Mouse (Mus musculus) neural tube, embryonic 11.5 days (tissue): ENCODE measurements at regions not wholly inside any gene's neighbourhood (a gene's known extent, or its start where the extent isn't known, plus 50 kb on each side); places are given as distances from the start of the nearest gene placed in this dataset.

Experiments
- ATAC-seq: fragments of 200-750 bp; cut with Nextera tagmentation; 2 replicates; pipeline ENCODE4 v1.8.0; 2017; ENCODE audit warnings: moderate number of reproducible peaks, mild to moderate bottlenecking, moderate TSS enrichment, moderate library complexity; ENCODE audit not compliant: insufficient read depth, low FRiP score, low TSS enrichment
- DNase-seq: peaks from one replicate; pipeline ENCODE4 v3.0.0-alpha.2; 2015; ENCODE audit warnings: low spot score
- H3K27ac ChIP-seq: fragments of 300-500 bp; sonication (generic); 2 replicates; pipeline ENCODE4 v1.5.1; 2014; ENCODE audit warnings: low read depth, mild to moderate bottlenecking, low read length
- H3K27me3 ChIP-seq: fragments of 300-500 bp; sonication (generic); 2 replicates; pipeline ENCODE4 v1.6.1; 2014; ENCODE audit warnings: mild to moderate bottlenecking, low read length, mixed read lengths; ENCODE audit not compliant: control insufficient read depth, insufficient read depth
- H3K36me3 ChIP-seq: fragments of 300-500 bp; sonication (generic); 2 replicates; pipeline ENCODE4 v1.6.1; 2014; ENCODE audit warnings: mild to moderate bottlenecking, low read length, moderate library complexity, mixed read lengths; ENCODE audit not compliant: control insufficient read depth, insufficient read depth
- H3K4me1 ChIP-seq: fragments of 300-500 bp; sonication (generic); 2 replicates; pipeline ENCODE4 v1.6.1; 2014; ENCODE audit warnings: low read length, mixed read lengths; ENCODE audit not compliant: control insufficient read depth, insufficient read depth
- H3K4me2 ChIP-seq: fragments of 300-500 bp; sonication (generic); 2 replicates; pipeline ENCODE4 v1.6.1; 2014; ENCODE audit warnings: low read depth, mild to moderate bottlenecking, moderate library complexity
- H3K4me3 ChIP-seq: fragments of 300-500 bp; sonication (generic); 2 replicates; pipeline ENCODE4 v1.5.1; 2014; ENCODE audit warnings: low read depth, low read length
- H3K9ac ChIP-seq: fragments of 300-500 bp; sonication (generic); 2 replicates; pipeline ENCODE4 v1.6.1; 2014; ENCODE audit warnings: mild to moderate bottlenecking, low read length
- H3K9me3 ChIP-seq: fragments of 300-500 bp; sonication (generic); 2 replicates; pipeline ENCODE4 v1.6.1; 2016; ENCODE audit warnings: low read length; ENCODE audit not compliant: control insufficient read depth
- WGBS: fragments of 180-500 bp; shearing (Covaris S2); extraction: QIAGEN DNeasy Blood & Tissue Kit; methylation state at CpG from one replicate; pipeline ENCODE4 v1.1.7; 2014; 5-methylcytosine and 5-hydroxymethylcytosine counted together

DNA sequence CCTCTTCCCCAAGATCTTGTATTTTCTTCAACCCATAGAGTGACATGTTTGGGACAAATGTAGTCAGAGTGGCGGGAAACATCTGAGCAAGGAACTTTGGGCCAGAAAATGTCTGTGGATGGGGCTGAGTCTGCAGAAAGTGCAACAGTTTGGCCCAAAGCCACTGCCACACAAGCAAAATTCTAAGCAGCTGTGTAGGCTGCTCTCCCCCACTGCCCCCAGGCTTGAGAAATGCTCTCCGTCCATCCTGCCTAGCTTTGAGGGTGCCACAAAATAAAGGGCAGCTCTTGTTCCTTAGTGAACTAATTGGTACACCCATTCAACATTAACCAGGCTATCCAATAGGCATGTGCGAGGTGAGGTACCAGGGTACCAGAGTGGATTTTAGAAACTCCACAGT, 205.2 kb upstream of the Kbtbd8 start:
- 0 out of 2 replicates have a peak, but pooled peaks cover 2% of the 10 kb centered on the region for H3K4me1 ChIP-seq
- H3K27me3 ChIP-seq: no peaks in the 10 kb centered on the region
- no peaks in the 10 kb centered on the region for H3K9me3 ChIP-seq
- H3K9ac ChIP-seq: no peak overlapping the region
- WGBS: 74% methylated on average over 3 of the region's 3 CpGs
- no peak overlapping the region for H3K4me2 ChIP-seq
- ATAC-seq (no peak), DNase-seq (no peak)
- no peaks in the 10 kb centered on the region for H3K36me3 ChIP-seq
- H3K27ac ChIP-seq: no peak overlapping the region
- no peak overlapping the region for H3K4me3 ChIP-seq

- Histone ChIP-seq H3K4me1 (0 out of 2 replicates have a peak, but pooled peaks cover 2% of the 10 kb centered on the region), H3K27me3 (no peaks in the 10 kb centered on the region), H3K36me3 (no peaks in the 10 kb centered on the region), H3K4me3 (no peak overlapping the region), H3K27ac (no peak overlapping the region), H3K9me3 (no peaks in the 10 kb centered on the region), H3K4me2 (no peak overlapping the region), H3K9ac (no peak overlapping the region)
- WGBS: 58% methylated on average over 9 of the region's 9 CpGs
- DNase-seq (peak; percentile 38), ATAC-seq (no peak)
Measured at GRCm38 (mm10) chr6:94911374-94911773, 205.7 kb upstream of the Kbtbd8 start.

DNA sequence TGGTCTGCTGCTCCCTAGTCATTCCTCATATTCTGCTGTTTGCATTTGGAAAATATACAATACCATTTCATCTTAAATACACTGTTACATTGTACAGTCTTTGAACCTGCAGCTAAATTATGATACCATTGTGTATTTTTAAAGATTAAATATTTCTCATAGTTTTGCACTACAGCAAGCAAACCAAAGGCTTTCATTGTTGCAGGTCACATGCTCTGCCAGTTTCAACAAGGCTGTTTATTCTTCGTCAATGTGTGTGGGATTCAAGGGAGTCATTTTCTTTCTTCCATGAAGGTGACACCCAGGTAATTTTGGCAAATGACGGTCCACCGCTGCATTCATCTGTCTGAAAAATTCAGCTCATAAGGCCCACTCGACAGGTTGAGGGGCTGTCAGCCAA, 200.9 kb upstream of the Lrig1 start:
- Histone ChIP-seq H3K4me3 (no peak overlapping the region), H3K27ac (no peak overlapping the region), H3K4me2 (no peak overlapping the region), H3K9ac (no peak overlapping the region), H3K9me3 (no peaks in the 10 kb centered on the region), H3K27me3 (no peaks in the 10 kb centered on the region), H3K36me3 (no peaks in the 10 kb centered on the region), H3K4me1 (no peaks in the 10 kb centered on the region)
- DNase-seq (no peak), ATAC-seq (no peak)
- 89% methylated on average over 4 of the region's 4 CpGs for WGBS

DNA sequence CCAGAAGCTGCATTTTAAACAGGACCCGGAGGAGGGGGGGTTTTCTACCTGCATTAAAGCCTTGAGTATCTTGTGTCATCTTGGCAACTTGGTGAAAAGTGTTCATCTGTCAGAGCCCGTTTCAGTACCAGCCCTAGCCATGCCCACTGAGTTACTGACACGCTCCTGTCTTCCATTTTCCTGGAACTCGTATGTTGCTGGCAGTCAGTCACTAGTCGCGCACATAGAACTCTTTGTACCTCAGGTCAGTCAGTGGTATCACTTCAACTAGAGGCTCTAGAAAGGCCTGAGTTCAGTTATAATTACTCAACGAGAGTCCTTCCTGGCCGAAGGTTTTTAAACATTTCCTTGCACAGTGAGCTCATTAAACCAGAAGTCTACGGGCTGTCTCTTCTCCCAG, 198.9 kb upstream of the Lrig1 start:
- H3K36me3 ChIP-seq: no peaks in the 10 kb centered on the region
- H3K27ac ChIP-seq: no peak overlapping the region
- no peaks in the 10 kb centered on the region for H3K27me3 ChIP-seq
- H3K9me3 ChIP-seq: no peaks in the 10 kb centered on the region
- no peaks in the 10 kb centered on the region for H3K4me1 ChIP-seq
- ATAC-seq: no peak
- H3K4me3 ChIP-seq: no peak overlapping the region
- H3K9ac ChIP-seq: no peak overlapping the region
- no peak for DNase-seq
- H3K4me2 ChIP-seq: no peak overlapping the region
- WGBS: 89% methylated on average over 9 of the region's 9 CpGs

- H3K4me2 ChIP-seq: no peak overlapping the region
- no peak overlapping the region for H3K9ac ChIP-seq
- peak; percentile 25 for DNase-seq
- no peaks in the 10 kb centered on the region for H3K36me3 ChIP-seq
- no peak for ATAC-seq
- 52% methylated on average over 3 of the region's 3 CpGs for WGBS
- no peaks in the 10 kb centered on the region for H3K9me3 ChIP-seq
- no peak overlapping the region for H3K4me3 ChIP-seq
- H3K27me3 ChIP-seq: no peaks in the 10 kb centered on the region
- H3K27ac ChIP-seq: no peak overlapping the region
- no peaks in the 10 kb centered on the region for H3K4me1 ChIP-seq
Measured at GRCm38 (mm10) chr6:94890165-94890564, 190.2 kb upstream of the Lrig1 start.

DNA sequence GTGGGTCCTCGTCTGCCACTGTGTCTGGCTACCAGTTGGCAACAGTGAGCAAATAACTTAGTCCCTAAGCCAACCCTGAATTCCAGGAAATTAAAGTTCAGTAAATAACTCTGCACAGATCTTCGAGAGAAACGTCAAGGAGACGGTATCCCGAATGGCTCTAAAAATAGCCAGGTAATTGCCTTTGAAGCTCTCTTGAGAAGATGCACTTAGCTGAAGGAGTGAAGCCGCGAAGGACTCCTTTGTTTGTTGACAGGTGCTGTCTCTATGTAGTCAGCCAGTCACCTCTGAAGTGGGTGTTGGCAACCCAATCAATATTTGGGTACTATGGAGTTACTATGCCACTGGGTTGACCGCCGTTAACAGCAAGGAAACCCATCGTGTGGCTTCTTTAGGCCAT, 189.3 kb upstream of the Lrig1 start:
- Histone ChIP-seq H3K27ac (no peak overlapping the region), H3K4me3 (no peak overlapping the region), H3K9ac (no peak overlapping the region), H3K27me3 (no peaks in the 10 kb centered on the region), H3K9me3 (no peaks in the 10 kb centered on the region), H3K4me1 (no peaks in the 10 kb centered on the region), H3K4me2 (no peak overlapping the region), H3K36me3 (no peaks in the 10 kb centered on the region)
- ATAC-seq (no peak), DNase-seq (no peak)
- WGBS: 88% methylated on average over 10 of the region's 10 CpGs

DNA sequence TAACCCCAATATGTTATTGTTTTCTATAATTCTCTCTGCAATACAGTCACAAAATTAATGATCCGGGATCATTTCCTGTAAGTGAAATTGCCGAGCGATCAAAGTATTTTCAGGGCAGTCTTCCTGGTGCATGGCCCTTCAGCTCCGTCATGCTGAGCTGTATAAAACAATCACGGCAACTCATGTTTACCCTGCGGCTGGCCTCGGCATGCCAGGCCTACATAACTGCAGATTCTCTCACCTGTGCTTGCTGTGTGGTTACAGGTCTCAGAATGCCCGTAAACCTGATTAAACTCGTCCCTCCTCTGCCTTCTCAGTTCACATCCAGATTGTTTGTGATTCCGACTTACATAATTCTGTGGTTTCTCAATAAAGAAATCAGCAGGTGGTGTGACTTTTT, 181.2 kb upstream of the Lrig1 start:
- ATAC-seq (no peak), DNase-seq (no peak)
- WGBS: 82% methylated on average over 10 of the region's 10 CpGs
- H3K4me1 ChIP-seq: no peaks in the 10 kb centered on the region
- no peaks in the 10 kb centered on the region for H3K27me3 ChIP-seq
- no peak overlapping the region for H3K4me2 ChIP-seq
- no peak overlapping the region for H3K4me3 ChIP-seq
- no peaks in the 10 kb centered on the region for H3K9me3 ChIP-seq
- no peak overlapping the region for H3K9ac ChIP-seq
- no peak overlapping the region for H3K27ac ChIP-seq
- H3K36me3 ChIP-seq: no peaks in the 10 kb centered on the region

- Histone ChIP-seq H3K9ac (no peak overlapping the region), H3K9me3 (no peaks in the 10 kb centered on the region), H3K36me3 (no peaks in the 10 kb centered on the region), H3K4me3 (no peak overlapping the region), H3K27me3 (no peaks in the 10 kb centered on the region), H3K4me2 (no peak overlapping the region), H3K27ac (no peak overlapping the region), H3K4me1 (no peaks in the 10 kb centered on the region)
- no peak for ATAC-seq
- WGBS: 85% methylated on average over 5 of the region's 5 CpGs
- DNase-seq: no peak
Measured at GRCm38 (mm10) chr6:94875841-94876240, 175.9 kb upstream of the Lrig1 start.

DNA sequence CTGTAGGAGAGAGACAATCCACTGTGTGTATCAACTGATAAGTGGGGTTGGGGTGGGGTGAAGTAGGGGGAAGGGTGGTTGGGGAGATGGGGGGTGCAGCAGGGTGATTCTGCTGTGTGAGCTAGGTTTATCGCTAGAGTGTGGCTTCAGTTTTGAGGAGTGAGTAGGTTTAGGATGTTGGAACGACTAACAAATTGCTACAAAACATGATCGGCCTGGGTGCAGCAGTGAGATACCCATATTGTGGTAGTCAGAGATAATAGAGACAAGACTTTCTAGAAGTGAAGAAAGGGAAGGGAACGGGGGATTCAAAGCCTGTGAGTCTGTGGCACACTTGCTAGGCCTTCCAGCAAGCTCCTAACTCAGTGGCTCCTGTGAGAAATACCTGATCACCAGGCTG, 175.1 kb upstream of the Lrig1 start:
- Histone ChIP-seq H3K9me3 (no peaks in the 10 kb centered on the region), H3K4me3 (no peak overlapping the region), H3K27me3 (no peaks in the 10 kb centered on the region), H3K4me2 (no peak overlapping the region), H3K9ac (no peak overlapping the region), H3K4me1 (no peaks in the 10 kb centered on the region), H3K27ac (no peak overlapping the region), H3K36me3 (no peaks in the 10 kb centered on the region)
- 90% methylated on average over 4 of the region's 4 CpGs for WGBS
- no peak for ATAC-seq
- DNase-seq: no peak
